Mouse (Mus musculus): ENCODE results near the gene Bach1.

GRCm38 (mm10) chr16:87702881-87703280 lies 4.1 kb downstream of the Bach1 start:
- TF ChIP-seq CTCF (IDR thresholded peaks at IDR 0.05), result no peak
- TF ChIP-seq EP300 (IDR thresholded peaks at IDR 0.05), result no peak
